Mouse (Mus musculus) B cell, adult 67 days (primary cell): ENCODE measurements around the gene Zfp563. TPM values are rescaled to one million over a fixed set of nuclear protein-coding genes. Genes with fewer than 3 reads are reported as not detected.

ENCODE experiments used
- total RNA-seq, 2 experiments: library from RNA; stranded (reverse); gene quantifications; 4 replicates each; pipeline ENCODE4 v1.2.4; 2023

The Zfp563 gene
- total RNA-seq = 1 to 10 TPM; 6.6 to 8.5 TPM

GRCm38 (mm10) chr17:33089220-33089949 lies at the start of gene Zfp563:
TSS of gene Zfp563 (plus strand) at chr17:33089310.

DNA sequence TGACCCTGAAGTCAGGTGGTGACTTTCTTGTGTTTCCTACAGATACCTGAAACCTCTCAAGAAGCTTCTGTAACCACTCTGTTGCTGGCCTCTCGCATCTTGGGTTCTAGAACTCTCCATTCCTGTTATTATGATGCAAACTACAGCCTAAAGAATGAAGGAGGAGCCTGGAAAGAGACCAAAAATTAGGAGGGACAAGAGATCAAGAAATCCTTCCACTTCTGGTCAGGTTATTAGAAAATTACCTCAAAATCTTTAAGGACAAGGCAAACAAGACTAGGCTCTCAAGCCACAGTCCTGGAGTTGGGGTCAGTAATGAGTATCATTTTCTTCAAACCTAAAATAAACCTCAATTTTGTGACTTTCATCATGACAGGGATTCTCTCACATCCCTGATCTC lies 21.2 kb upstream of the Zfp563 start, which contains the start of gene 4921501E09Rik:
Gene 4921501E09Rik, minus strand, starts transcription at position 101 of the 400 bp plus-strand sequence.

GRCm38 (mm10) chr17:33139261-33139820 lies 50.2 kb downstream of the Zfp563 start, which contains the start of gene Morc2b:
TSS of gene Morc2b (minus strand) at chr17:33139683.

Other genes starting within 250 kb of the Zfp563 start
- 10 to 100 TPM; 11.5 to 16.9 TPM for gene Zfp870, start 197.7 kb upstream of the Zfp563 start, total RNA-seq
- gene Cyp4f14, start 172.0 kb upstream of the Zfp563 start, total RNA-seq = not detected
- gene Cyp4f13, start 141.9 kb upstream of the Zfp563 start, total RNA-seq = 100 to 1,000 TPM in 1 of 2 experiments, 10 to 100 TPM in 1; 96.6 to 113 TPM
- 10 to 100 TPM; 17.5 to 19.6 TPM for gene Zfp472, start 123.5 kb upstream of the Zfp563 start, total RNA-seq
- 10 to 100 TPM; 15.1 to 15.2 TPM for gene Zfp952, start 96.2 kb upstream of the Zfp563 start, total RNA-seq
- gene Zfp763, start 55.9 kb upstream of the Zfp563 start, total RNA-seq = 1 to 10 TPM; 5.7 to 7.1 TPM
- gene 4921501E09Rik, start 21.3 kb upstream of the Zfp563 start, total RNA-seq = not detected
- not detected for gene Morc2b, start 50.4 kb downstream of the Zfp563 start, total RNA-seq
- not detected for gene Olfr55, start 79.1 kb downstream of the Zfp563 start, total RNA-seq
- gene Olfr239, start 102.0 kb downstream of the Zfp563 start, total RNA-seq = not detected
- not detected for gene Olfr1564, start 132.4 kb downstream of the Zfp563 start, total RNA-seq
- 1 to 10 TPM; 6.8 to 7.7 TPM for gene Zfp955a, start 165.8 kb downstream of the Zfp563 start, total RNA-seq
- gene Olfr63, start 175.4 kb downstream of the Zfp563 start, total RNA-seq = not detected
- 1 to 10 TPM; 7.9 to 8.0 TPM for gene Zfp955b, start 200.2 kb downstream of the Zfp563 start, total RNA-seq